Mouse (Mus musculus) spleen, postnatal 14 days (tissue): ENCODE results near the gene Dpy19l3.

Experiments used
- DNase-seq, 2 experiments: peaks; one replicate each; pipeline ENCODE4 v3.0.0; 2021 to 2022; ENCODE audit warnings: low spot score in 2 of 2

Dpy19l3 gene

GRCm38 (mm10) chr7:35688781-35689349 lies 65.4 kb downstream of the Dpy19l3 start:
- no peak for DNase-seq

- no peak for DNase-seq
These were observed 66.0 kb downstream of the Dpy19l3 start for GRCm38 (mm10) chr7:35688276-35688675.

GRCm38 (mm10) chr7:35687229-35687628 lies 67.0 kb downstream of the Dpy19l3 start:
- no peak for DNase-seq

- DNase-seq, result peak in 1 of 2 experiments; percentile 9
These were observed 67.5 kb downstream of the Dpy19l3 start for GRCm38 (mm10) chr7:35686756-35687155.

- DNase-seq, result no peak
These were observed 68.0 kb downstream of the Dpy19l3 start for GRCm38 (mm10) chr7:35686216-35686615.

GRCm38 (mm10) chr7:35683409-35684122 lies 70.7 kb downstream of the Dpy19l3 start:
- DNase-seq, result no peak

GRCm38 (mm10) chr7:35681559-35681958 lies 72.7 kb downstream of the Dpy19l3 start:
- DNase-seq, result no peak

- no peak for DNase-seq
These were observed 75.3 kb downstream of the Dpy19l3 start for GRCm38 (mm10) chr7:35678976-35679375.

- DNase-seq, result no peak
These were observed 85.9 kb downstream of the Dpy19l3 start for GRCm38 (mm10) chr7:35668066-35669041.

- no peak for DNase-seq
These were observed 90.4 kb downstream of the Dpy19l3 start for GRCm38 (mm10) chr7:35663790-35664376.

- peak in 1 of 2 experiments; percentile 46 for DNase-seq
These were observed 95.1 kb downstream of the Dpy19l3 start for GRCm38 (mm10) chr7:35659173-35659572.

GRCm38 (mm10) chr7:35657829-35658228 lies 96.4 kb downstream of the Dpy19l3 start:
- DNase-seq, result no peak

- DNase-seq, result no peak
These were observed 102.5 kb downstream of the Dpy19l3 start for GRCm38 (mm10) chr7:35651583-35652270.

- DNase-seq, result no peak
These were observed 103.4 kb downstream of the Dpy19l3 start for GRCm38 (mm10) chr7:35650716-35651410.

- DNase-seq, result peak in 1 of 2 experiments; percentile 55
These were observed 105.2 kb downstream of the Dpy19l3 start for GRCm38 (mm10) chr7:35649071-35649470.

GRCm38 (mm10) chr7:35648239-35649069 lies 105.8 kb downstream of the Dpy19l3 start:
- DNase-seq, result no peak

- peak; percentile 93 to 96 for DNase-seq
These were observed 107.1 kb downstream of the Dpy19l3 start, which contains the start of gene Pdcd5 for GRCm38 (mm10) chr7:35647101-35647698. Pdcd5 (minus strand) TSS chr7:35647521.

GRCm38 (mm10) chr7:35646317-35647081 lies 107.8 kb downstream of the Dpy19l3 start:
- peak in 1 of 2 experiments; percentile 33 for DNase-seq
